12 mouse cellular contexts compared by ENCODE assay signal in genomic region chr1:24007621-24008020, GRCm38 (mm10).
"Had no signal": no experiment of that assay in that cellular context is flagged by ENCODE, and none has a peak within 500 bp of the region (broad histone marks: within the 10 kb centered on the region; RNA-seq: fewer than 3 reads in every experiment).

No protein-coding gene starts in this region.

- H3K9me3 ChIP-seq: lung, embryonic 15.5 days; midbrain, embryonic 13.5 days had no signal

- H3K4me3 ChIP-seq: layer of hippocampus, adult 2 months; lung, embryonic 15.5 days; midbrain, embryonic 13.5 days had no signal

- H3K4me2 ChIP-seq: lung, embryonic 15.5 days; midbrain, embryonic 13.5 days had no signal

- H3K9ac ChIP-seq: liver, embryonic 14.5 days; lung, embryonic 15.5 days; midbrain, embryonic 13.5 days had no signal

- DNase-seq: kidney, adult 8-10 months; kidney, postnatal 4 days; left cerebral cortex, postnatal 4 days; right cerebral cortex, postnatal 4 days; spleen, adult 18-20 months; thymus, adult 18-20 months; thymus, postnatal 14 days had no signal

- ATAC-seq: intestine, embryonic 16.5 days; midbrain, embryonic 13.5 days had no signal

- H3K27ac ChIP-seq: layer of hippocampus, adult 2 months; liver, embryonic 14.5 days; lung, embryonic 15.5 days; midbrain, embryonic 13.5 days had no signal

- H3K27me3 ChIP-seq: lung, embryonic 15.5 days; midbrain, embryonic 13.5 days had no signal
